Mouse (Mus musculus): ENCODE data around the gene Med17. TPM values are rescaled to one million over a fixed set of nuclear protein-coding genes. Genes with fewer than 3 reads are reported as not detected.
A peak's percentile ranks its signal among the peaks of the same experiment; 100 is the strongest.

Med17 gene
- polyA plus RNA-seq, 1 experiment: 0.39 TPM

- H3K9me3 ChIP-seq (ENCODE audit: control insufficient read depth, low read length): no peaks in the 10 kb centered on the region
- no peak for TF ChIP-seq GATA1 (IDR thresholded peaks at IDR 0.05; ENCODE audit: low read length)
- no peak for TF ChIP-seq TAL1 (IDR thresholded peaks at IDR 0.05; ENCODE audit: low read length)
- peaks cover 23% of the 10 kb centered on the region for H3K27me3 ChIP-seq (ENCODE audit: control insufficient read depth)
- no peaks in the 10 kb centered on the region for H3K36me3 ChIP-seq (ENCODE audit: control insufficient read depth)
- no peak overlapping the region for H3K4me3 ChIP-seq (replicated peaks)
- H3K4me1 ChIP-seq (ENCODE audit: control insufficient read depth): peaks cover 12% of the 10 kb centered on the region
Observed at GRCm38 (mm10) chr9:15240863-15241595, 38.7 kb downstream of the Med17 start.

DNA sequence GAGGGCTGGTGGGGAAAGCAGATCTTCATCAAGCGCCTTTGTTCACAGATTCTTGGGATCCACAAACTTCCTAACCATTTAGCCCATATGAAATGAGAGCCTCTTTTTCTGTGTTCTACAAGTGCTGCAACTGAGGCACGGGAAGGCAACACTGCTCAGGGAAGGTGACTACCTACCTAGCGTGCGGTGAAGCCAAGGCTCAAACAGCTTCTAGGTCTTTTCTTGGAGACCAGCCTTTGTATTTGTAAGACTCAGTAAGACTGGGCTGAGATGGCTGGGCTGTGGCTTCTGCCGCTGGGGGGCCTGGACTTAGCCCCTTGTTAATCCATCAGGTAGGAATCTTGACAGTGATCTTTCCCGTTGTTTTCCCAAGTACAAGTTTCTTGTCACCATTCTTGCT lies 39.7 kb downstream of the Med17 start:
- Histone ChIP-seq H3K27me3 (ENCODE audit: control insufficient read depth) (peaks cover 23% of the 10 kb centered on the region), H3K4me3 (replicated peaks) (no peak overlapping the region), H3K36me3 (ENCODE audit: control insufficient read depth) (no peaks in the 10 kb centered on the region), H3K9me3 (ENCODE audit: control insufficient read depth, low read length) (no peaks in the 10 kb centered on the region), H3K4me1 (ENCODE audit: control insufficient read depth) (peaks cover 7% of the 10 kb centered on the region)
- TF ChIP-seq TAL1 (IDR thresholded peaks at IDR 0.05; ENCODE audit: low read length) (no peak), GATA1 (IDR thresholded peaks at IDR 0.05; ENCODE audit: low read length) (no peak)

- H3K36me3 ChIP-seq (ENCODE audit: control insufficient read depth): no peaks in the 10 kb centered on the region
- no peaks in the 10 kb centered on the region for H3K9me3 ChIP-seq (ENCODE audit: control insufficient read depth, low read length)
- TF ChIP-seq TAL1 (IDR thresholded peaks at IDR 0.05; ENCODE audit: low read length) (no peak), GATA1 (IDR thresholded peaks at IDR 0.05; ENCODE audit: low read length) (no peak)
- peaks cover 23% of the 10 kb centered on the region for H3K27me3 ChIP-seq (ENCODE audit: control insufficient read depth)
- H3K4me3 ChIP-seq (replicated peaks): peak within 1 kb of the TSS; percentile 37
- H3K4me1 ChIP-seq (ENCODE audit: control insufficient read depth): peaks cover 7% of the 10 kb centered on the region
Observed at GRCm38 (mm10) chr9:15239042-15239925, 40.4 kb downstream of the Med17 start, which contains the start of gene Vstm5. Gene Vstm5 (plus strand): TSS chr9:15239045.

DNA sequence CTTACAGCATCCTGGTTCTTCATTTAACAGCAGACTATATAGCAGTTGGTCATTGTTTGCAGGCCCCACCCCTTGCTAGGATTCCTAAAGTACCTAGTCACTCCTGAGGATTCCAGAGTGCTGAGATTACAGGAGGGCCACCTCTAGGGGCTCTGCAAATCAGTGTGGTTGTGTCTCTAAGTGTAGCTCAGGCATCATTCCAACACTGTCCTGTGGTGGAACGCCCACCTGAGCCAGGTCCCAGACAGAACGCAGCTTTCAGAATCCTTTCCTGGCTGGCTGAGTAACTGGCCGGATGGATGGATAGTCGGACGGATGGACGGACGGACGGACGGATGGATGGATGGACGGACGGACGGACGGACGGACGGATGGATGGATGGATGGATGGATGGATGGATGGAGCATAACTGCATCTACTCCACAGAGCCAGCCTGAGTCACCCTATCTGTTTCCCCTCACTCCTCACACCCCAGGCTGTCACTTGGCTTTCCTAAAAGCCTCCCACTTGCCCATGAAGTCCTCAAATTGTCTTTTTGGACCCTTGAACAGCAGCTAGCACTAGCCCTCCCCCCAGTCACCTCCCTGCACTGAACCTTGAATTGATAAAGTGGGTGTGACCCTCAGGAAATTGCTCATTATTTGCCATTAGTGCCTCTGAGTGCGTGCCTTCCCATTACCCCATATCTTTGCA lies 41.3 kb downstream of the Med17 start:
- Histone ChIP-seq H3K36me3 (ENCODE audit: control insufficient read depth) (no peaks in the 10 kb centered on the region), H3K4me1 (ENCODE audit: control insufficient read depth) (peaks cover 7% of the 10 kb centered on the region), H3K4me3 (replicated peaks) (no peak overlapping the region), H3K27me3 (ENCODE audit: control insufficient read depth) (peaks cover 23% of the 10 kb centered on the region), H3K9me3 (ENCODE audit: control insufficient read depth, low read length) (no peaks in the 10 kb centered on the region)
- TF ChIP-seq TAL1 (IDR thresholded peaks at IDR 0.05; ENCODE audit: low read length) (no peak), GATA1 (IDR thresholded peaks at IDR 0.05; ENCODE audit: low read length) (no peak)

GRCm38 (mm10) chr9:15237516-15238296 lies 42.0 kb downstream of the Med17 start:
- no peak for TF ChIP-seq TAL1 (IDR thresholded peaks at IDR 0.05; ENCODE audit: low read length)
- no peak for TF ChIP-seq GATA1 (IDR thresholded peaks at IDR 0.05; ENCODE audit: low read length)
- no peak overlapping the region for H3K4me3 ChIP-seq (replicated peaks)
- H3K27me3 ChIP-seq (ENCODE audit: control insufficient read depth): peaks cover 23% of the 10 kb centered on the region
- H3K9me3 ChIP-seq (ENCODE audit: control insufficient read depth, low read length): no peaks in the 10 kb centered on the region; the same call in 1 of the 2 replicates
- peaks cover 7% of the 10 kb centered on the region for H3K4me1 ChIP-seq (ENCODE audit: control insufficient read depth)
- no peaks in the 10 kb centered on the region for H3K36me3 ChIP-seq (ENCODE audit: control insufficient read depth)

DNA sequence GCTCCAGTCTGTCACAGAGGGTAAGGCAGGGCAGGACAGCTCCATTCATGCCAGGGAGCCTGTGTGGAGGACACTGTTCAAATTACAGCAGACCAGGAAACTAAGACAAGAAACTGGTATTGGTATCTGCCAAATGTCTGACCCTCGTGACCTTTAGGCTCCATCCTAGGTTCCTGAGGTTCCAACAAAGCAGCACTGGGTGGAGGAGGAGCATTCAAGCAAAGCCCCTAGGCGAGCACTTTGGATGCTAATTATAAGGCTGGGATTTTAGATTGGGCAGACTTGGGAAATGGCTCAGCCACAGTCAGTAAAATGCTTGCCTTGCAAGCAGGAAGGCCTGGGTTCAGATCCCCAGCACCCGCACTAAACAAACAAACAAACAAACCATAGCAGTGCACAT lies 43.7 kb downstream of the Med17 start:
- Histone ChIP-seq H3K4me3 (replicated peaks) (no peak overlapping the region), H3K4me1 (ENCODE audit: control insufficient read depth) (peaks cover 7% of the 10 kb centered on the region), H3K9me3 (ENCODE audit: control insufficient read depth, low read length) (peaks cover 6% of the 10 kb centered on the region; the same call in 1 of the 2 replicates), H3K27me3 (ENCODE audit: control insufficient read depth) (peaks cover 23% of the 10 kb centered on the region), H3K36me3 (ENCODE audit: control insufficient read depth) (no peaks in the 10 kb centered on the region)
- TF ChIP-seq TAL1 (IDR thresholded peaks at IDR 0.05; ENCODE audit: low read length) (no peak), GATA1 (IDR thresholded peaks at IDR 0.05; ENCODE audit: low read length) (no peak)

DNA sequence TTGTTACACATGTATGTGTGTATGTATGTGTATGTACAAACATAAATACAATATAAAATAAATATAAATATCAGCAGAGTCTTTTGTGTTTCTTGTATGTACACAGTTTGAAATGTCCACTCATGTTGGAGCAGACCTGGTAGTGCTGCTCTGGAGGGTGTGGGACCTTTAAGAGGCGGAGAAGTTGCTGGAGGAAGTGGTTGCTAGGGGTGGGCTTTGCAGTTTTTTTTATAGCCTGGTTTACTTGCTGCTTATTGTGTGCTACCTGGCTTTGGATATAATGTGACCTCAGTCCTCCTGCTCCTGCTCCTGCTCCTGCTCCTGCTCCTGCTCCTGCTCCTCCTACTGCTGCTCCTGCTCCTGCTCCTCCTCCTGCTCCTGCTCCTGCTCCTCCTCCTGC lies 46.1 kb downstream of the Med17 start:
- peaks cover 12% of the 10 kb centered on the region for H3K27me3 ChIP-seq (ENCODE audit: control insufficient read depth)
- peaks cover 6% of the 10 kb centered on the region; the same call in 1 of the 2 replicates for H3K9me3 ChIP-seq (ENCODE audit: control insufficient read depth, low read length)
- H3K4me3 ChIP-seq (replicated peaks): no peak overlapping the region
- no peak for TF ChIP-seq GATA1 (IDR thresholded peaks at IDR 0.05; ENCODE audit: low read length)
- TF ChIP-seq TAL1 (IDR thresholded peaks at IDR 0.05; ENCODE audit: low read length): no peak
- H3K36me3 ChIP-seq (ENCODE audit: control insufficient read depth): no peaks in the 10 kb centered on the region
- no peaks in the 10 kb centered on the region for H3K4me1 ChIP-seq (ENCODE audit: control insufficient read depth)

GRCm38 (mm10) chr9:15232445-15232844 lies 47.3 kb downstream of the Med17 start:
- Histone ChIP-seq H3K4me1 (ENCODE audit: control insufficient read depth) (no peaks in the 10 kb centered on the region), H3K27me3 (ENCODE audit: control insufficient read depth) (peaks cover 2% of the 10 kb centered on the region), H3K4me3 (replicated peaks) (no peak overlapping the region), H3K36me3 (ENCODE audit: control insufficient read depth) (no peaks in the 10 kb centered on the region), H3K9me3 (ENCODE audit: control insufficient read depth, low read length) (peaks cover 6% of the 10 kb centered on the region; the same call in 1 of the 2 replicates)
- TF ChIP-seq TAL1 (IDR thresholded peaks at IDR 0.05; ENCODE audit: low read length): no peak
- TF ChIP-seq GATA1 (IDR thresholded peaks at IDR 0.05; ENCODE audit: low read length): no peak

Measured in erythroblast, embryonic 14.5 days (primary cell).